Mouse (Mus musculus) G1E-ER4 (cell line): Measurements from ENCODE around the gene Scarb1. TPM values are rescaled to one million over a fixed set of nuclear protein-coding genes. Genes with fewer than 3 reads are reported as not detected.

Experiments used
- GATA1 ChIP-seq: IDR thresholded peaks from one replicate; pipeline ENCODE4 v1.8.0; 2012; ENCODE audit warnings: low read length, inconsistent platforms
- polyA plus RNA-seq: library from polyadenylated mRNA; stranded (reverse); fragments of >175 nt; gene quantifications from 2 replicates; pipeline ENCODE4 v1.2.3, GENCODE M21; 2012

The Scarb1 gene
- polyA plus RNA-seq, 1 experiment, result 57.7 TPM

GRCm38 (mm10) chr5:125372027-125372426 is 31.1 kb upstream of the Scarb1 start:
- TF ChIP-seq GATA1, result no peak

- no peak for TF ChIP-seq GATA1
Measured at GRCm38 (mm10) chr5:125370950-125371693, 30.2 kb upstream of the Scarb1 start.

- no peak for TF ChIP-seq GATA1
Measured at GRCm38 (mm10) chr5:125368568-125368967, 27.7 kb upstream of the Scarb1 start.

GRCm38 (mm10) chr5:125368156-125368555 is 27.3 kb upstream of the Scarb1 start:
- no peak for TF ChIP-seq GATA1

- TF ChIP-seq GATA1, result no peak
Measured at GRCm38 (mm10) chr5:125364851-125365429, 24.0 kb upstream of the Scarb1 start.

DNA sequence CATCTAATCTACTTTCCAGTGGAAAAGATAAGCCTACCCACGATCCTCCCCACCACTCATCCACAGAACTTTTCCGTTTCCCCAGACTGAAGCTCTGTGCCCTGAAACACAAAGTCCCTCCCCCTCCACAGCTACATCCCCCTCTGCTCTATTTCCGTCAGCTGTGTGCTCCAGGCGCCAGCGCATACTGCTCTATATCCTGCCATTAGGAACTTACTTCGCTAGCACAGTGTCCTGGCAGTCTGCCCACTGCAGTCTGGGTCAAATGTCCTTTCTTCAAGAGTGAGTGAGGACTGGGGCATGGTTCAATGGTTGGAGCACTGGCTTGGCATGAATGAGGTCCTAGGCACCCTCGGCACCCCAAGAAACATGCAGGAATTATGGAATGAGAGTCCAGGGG is 23.0 kb upstream of the Scarb1 start:
- no peak for TF ChIP-seq GATA1

DNA sequence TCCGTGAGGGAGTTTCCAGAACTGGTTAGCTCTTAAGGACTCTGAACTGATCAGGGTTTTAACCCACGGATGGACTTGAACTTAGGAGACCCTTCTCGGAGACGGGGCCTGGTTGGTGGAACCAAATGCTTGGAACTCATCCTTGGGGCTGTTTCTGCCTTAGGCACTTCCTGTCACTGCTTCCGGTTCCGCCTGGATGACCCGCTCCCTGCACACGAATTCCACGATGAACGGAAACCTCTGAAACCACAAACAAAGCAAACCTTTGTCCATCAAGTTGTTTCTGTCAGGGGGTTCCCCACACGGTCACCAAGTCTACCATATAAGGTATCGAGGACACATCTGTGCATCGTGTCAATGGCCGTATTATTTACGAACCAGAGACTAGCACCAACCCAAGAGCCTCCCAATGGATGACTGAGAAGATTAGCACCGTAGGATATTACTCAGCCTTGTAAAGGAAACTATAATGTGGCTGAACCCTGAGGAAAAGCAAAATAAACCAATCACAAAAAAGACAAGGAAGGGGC is 20.2 kb upstream of the Scarb1 start:
- TF ChIP-seq GATA1, result no peak

GRCm38 (mm10) chr5:125360566-125360965 is 19.7 kb upstream of the Scarb1 start:
- TF ChIP-seq GATA1, result no peak

- no peak for TF ChIP-seq GATA1
Measured at GRCm38 (mm10) chr5:125358270-125358608, 17.3 kb upstream of the Scarb1 start.

DNA sequence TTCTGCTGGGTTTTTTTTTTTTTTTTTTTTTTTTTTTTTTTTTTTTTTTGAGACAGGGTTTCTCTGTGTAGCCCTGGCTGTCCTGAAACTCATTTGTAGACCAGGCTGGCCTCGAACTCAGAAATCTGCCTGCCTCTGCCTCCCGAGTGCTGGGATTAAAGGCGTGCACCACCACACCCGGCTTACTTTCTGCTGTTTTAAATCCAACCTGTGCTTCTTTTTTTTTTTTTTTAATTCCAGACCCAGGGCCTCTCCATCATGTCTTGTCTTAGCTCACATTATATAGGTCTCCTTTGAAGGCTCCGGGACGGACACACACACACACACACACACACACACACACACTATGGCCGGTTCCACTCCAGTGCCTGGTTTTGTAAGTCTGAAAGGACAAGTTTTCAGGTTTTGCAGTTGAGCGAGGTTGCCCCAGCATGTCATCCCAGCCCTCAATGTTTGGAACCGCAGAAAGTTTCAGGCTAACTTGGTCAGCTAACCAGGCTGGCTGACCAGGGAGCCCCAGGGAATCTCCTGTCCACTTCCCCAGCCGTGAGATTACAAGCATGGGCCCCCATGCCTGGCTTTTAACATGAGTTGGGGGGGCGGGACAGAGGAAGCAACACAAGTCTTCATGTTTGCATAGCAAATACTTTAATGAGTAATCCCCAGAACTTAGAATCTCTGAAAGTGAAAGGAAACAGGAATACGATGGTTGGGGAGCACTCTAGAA is 16.8 kb upstream of the Scarb1 start:
- no peak for TF ChIP-seq GATA1

- TF ChIP-seq GATA1, result no peak
Measured at GRCm38 (mm10) chr5:125355650-125356049, 14.8 kb upstream of the Scarb1 start.

DNA sequence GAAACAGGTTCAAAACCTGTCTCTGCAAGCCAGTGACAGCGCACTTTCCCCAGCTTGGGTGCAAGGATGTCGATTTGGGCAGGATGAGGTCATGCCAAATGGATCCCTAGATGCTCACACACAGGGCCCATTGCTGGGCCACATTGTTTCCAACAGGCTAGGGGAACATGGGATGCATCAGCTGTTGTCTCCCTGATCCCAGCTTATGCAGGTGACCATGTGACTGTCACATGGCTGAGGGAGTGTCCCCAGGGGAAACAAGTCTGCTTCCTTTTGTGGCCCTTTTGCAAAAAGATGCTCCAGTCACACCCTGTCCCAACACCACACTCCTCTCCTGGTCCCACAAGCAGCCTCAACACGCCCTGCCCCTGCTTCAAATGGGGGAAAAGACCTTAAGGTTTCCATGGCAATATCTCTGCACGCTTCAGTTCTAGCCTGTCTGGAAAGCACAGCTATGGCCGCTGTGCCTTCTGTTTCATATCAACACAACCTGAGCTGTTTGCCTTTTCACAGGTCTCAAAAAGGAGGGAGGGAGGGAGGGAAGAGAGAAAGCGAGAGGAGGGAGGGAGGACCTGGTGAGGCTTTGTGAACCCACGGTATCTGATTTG is 14.1 kb upstream of the Scarb1 start:
- TF ChIP-seq GATA1, result no peak

- TF ChIP-seq GATA1, result no peak
Measured at GRCm38 (mm10) chr5:125352781-125353294, 11.9 kb upstream of the Scarb1 start.

DNA sequence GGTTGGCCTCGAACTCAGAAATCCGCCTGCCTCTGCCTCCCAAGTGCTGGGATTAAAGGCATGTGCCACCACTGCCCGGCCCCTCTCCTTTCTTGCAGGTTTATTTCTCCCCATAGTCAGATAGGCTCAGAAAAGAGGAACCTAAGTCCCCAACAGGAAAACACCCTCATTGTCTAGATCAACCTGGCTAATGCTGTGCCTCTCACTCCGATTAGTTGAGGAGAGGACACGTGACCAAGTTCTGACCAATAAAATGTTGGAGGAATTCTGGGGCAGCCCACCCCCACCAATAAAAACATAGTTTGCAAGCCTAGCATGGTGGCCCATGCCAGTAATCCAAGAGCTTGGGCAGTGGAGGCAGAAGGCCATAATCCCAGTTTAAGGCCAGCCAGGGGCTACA is 11.0 kb upstream of the Scarb1 start:
- no peak for TF ChIP-seq GATA1

- TF ChIP-seq GATA1, result no peak
Measured at GRCm38 (mm10) chr5:125351057-125351456, 10.2 kb upstream of the Scarb1 start.

DNA sequence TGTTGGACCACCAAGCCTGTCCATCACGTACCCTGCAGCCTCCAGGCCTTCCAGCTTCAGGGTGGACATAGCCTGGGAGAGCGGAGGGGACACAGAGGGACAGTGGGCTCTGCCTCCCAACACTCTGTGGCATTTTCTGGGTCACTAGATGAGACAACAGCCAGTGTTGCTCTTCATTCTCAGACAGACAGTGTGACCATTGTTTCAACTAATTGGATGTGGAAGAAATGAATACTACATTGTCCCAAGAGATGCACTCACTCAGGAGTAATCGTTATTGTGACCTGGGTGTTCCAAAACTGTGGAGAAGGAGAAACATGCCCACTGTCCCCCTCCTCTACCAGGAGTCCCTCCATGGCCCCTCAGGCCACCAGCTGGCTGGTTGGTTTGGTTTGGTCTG is 8.5 kb upstream of the Scarb1 start:
- no peak for TF ChIP-seq GATA1
